Mouse (Mus musculus): Measurements from ENCODE around the gene Spata5. TPM values are rescaled to one million over a fixed set of nuclear protein-coding genes. Genes with fewer than 3 reads are reported as not detected.

The Spata5 gene
- total and polyA plus RNA-seq, 3 experiments = 1.9 to 46.0 (median 29.1) TPM

DNA sequence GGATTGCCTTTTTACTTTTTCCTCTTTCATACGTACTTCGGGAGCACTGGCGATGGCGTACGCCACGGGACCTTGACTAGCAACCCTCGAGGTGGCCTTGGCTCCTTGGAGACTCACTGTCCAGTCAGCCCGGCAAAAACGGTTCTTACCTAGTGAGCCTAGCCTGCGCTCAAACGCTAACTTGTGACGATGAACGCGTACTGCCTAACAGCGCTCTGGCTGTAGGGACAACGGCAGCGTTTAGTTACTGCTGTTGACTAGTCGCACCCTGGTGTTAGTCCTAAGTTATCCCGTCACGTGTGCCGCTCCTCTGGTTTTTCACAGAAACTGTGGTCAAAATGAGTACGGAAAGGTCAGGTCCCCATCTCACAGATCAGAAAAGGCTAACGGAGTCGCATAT is 945 bp downstream of the Spata5 start:
- peak; percentile 79 for DNase-seq

DNA sequence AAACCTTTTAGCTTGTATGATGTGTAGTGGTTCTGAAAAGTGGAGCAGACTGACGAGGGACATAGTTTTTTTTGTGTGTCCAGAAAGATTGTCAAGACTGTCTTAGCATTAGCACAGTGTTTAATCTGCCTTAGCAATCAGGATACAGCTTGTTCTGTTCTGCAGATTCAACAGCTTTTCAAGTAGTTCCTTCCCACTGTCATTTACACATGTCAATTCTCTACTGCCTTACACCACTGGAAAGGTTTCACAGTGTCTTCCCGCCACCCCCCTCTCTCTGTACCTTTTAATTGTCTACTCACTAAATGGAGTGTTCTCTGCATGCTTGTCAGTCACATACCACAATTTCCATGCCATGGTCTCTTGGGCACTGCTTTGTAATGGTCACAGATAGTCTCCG is 1.5 kb downstream of the Spata5 start:
- DNase-seq = no peak

GRCm38 (mm10) chr3:37426069-37426468 is 6.4 kb downstream of the Spata5 start:
- no peak for DNase-seq

DNA sequence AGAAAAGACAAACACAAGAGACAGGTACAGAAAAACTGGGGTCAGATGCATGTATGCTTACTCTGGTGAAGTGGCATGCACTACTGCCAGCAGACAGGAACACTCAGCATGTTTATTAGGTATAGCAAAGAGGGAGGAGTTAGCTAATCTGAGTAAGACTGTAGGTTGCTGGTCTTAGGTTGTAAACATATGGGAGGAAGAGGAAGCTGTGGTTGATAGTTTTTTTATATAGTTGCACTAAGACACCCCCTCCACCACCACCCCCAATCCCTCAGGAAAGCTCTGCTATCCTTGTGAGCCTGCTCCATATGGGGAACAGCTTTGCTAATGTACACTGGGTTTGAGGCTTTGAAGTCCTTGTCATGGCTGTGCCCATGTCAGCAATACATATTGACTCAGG is 10.7 kb downstream of the Spata5 start:
- DNase-seq = no peak

- DNase-seq = no peak
These were observed 20.1 kb downstream of the Spata5 start for GRCm38 (mm10) chr3:37439770-37440169.

- DNase-seq = no peak
These were observed 23.7 kb downstream of the Spata5 start for GRCm38 (mm10) chr3:37443409-37443808.

DNA sequence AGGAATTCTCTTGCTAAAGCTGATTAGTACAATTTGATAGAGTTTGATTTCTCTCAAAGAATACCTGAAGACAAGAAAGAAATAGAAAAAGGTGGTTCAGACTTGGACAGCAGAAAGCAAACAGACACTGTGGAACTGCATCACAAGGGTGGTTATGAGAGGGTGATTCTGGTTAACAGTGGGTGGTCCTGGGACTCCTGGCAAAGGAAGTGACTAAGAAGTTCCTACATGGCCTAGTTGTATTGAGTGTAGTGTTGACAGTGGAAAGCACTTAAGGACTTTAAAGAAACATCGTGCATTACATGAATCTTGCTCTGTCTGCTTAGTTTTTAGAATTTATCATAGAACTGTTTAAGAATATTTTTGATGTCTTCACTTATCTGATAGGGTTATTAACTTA is 36.3 kb downstream of the Spata5 start:
- no peak for DNase-seq

DNA sequence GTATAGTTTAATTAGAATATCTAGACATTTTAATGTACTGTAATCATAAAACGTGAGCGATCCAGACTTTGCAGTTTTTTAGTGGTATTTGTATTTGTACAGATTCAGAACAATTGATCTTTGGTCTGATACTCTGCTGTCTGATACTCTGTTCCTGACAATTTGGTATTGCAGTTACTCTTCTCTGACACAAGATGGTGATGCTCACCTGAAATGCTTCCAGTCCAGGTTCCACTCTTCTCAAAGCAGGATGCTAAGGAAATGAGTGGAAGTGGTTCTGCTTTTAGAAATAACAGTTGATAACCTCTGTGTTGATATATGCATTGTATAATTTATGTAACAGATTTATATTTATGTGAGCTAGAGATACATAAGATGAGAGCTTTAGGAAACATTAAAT is 48.5 kb downstream of the Spata5 start:
- no peak for DNase-seq

GRCm38 (mm10) chr3:37469353-37469752 is 49.7 kb downstream of the Spata5 start:
- no peak for DNase-seq

- DNase-seq = no peak
These were observed 51.2 kb downstream of the Spata5 start for GRCm38 (mm10) chr3:37470867-37471266.

- peak; percentile 10 for DNase-seq
These were observed 52.8 kb downstream of the Spata5 start for GRCm38 (mm10) chr3:37472461-37472860.

- no peak for DNase-seq
These were observed 56.8 kb downstream of the Spata5 start for GRCm38 (mm10) chr3:37476485-37476884.

GRCm38 (mm10) chr3:37477438-37478188 is 57.9 kb downstream of the Spata5 start:
- DNase-seq = no peak

DNA sequence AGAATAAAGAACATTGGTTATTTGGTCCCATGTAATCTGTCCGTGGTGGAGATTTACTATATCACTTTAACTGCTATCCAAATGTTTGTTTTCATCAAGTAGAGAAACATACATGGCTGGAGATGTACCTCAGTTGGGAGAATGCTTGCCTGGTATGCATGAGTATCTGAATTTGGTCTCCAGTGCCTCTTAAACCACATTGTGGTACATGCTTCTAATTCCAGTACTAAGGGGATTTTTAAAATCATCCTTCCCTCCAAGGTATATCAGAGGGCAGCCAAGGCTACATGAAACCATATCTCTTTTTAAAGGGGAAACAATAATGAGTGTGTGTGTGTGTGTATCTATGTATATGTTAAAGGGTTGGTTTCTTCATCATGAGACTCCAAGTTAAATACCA is 60.1 kb downstream of the Spata5 start:
- DNase-seq = no peak

DNA sequence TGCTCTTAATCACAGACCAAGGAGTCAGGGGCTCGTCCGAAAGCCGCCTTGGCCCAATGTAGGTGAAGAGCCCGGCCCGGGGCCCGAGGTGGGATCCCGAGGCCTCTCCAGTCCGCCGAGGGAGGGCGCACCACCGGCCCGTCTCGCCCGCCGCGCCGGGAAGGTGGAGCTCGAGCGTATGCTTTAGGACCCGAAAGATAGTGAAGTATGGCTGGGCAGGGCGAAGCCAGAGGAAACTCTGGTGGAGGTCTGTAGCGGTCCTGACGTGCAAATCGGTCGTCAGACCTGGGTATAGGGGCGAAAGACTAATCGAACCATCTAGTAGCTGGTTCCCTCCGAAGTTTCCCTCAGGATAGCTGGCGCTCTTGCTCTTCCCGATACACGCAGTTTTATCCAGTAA is 61.6 kb downstream of the Spata5 start:
- no peak for DNase-seq

- DNase-seq = no peak
These were observed 63.0 kb downstream of the Spata5 start for GRCm38 (mm10) chr3:37482720-37483119.

GRCm38 (mm10) chr3:37483709-37484265 is 64.1 kb downstream of the Spata5 start:
- DNase-seq = no peak

DNA sequence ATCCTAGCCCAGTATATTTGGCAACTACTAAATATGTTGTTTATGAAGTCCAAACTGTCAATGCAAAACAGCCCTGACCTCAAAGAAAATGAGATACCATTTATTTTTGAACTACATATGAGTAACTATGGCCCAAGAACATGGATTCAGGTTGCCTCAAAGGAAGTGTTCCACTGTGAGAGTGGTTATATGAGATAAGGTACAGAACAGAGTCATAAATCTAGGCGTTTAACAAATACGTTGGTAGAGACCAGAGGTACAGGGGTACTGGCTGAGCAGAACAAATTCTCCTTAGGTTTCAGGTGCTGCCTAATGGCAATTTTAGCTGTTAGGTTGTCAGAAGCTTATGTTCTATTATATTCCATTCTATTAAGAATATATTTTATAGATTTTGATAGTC is 67.9 kb downstream of the Spata5 start:
- DNase-seq = no peak

- DNase-seq = no peak
These were observed 68.5 kb downstream of the Spata5 start for GRCm38 (mm10) chr3:37488173-37488572.

GRCm38 (mm10) chr3:37490025-37490424 is 70.3 kb downstream of the Spata5 start:
- no peak for DNase-seq

GRCm38 (mm10) chr3:37500939-37501338 is 81.2 kb downstream of the Spata5 start:
- DNase-seq = no peak

GRCm38 (mm10) chr3:37502552-37502951 is 82.9 kb downstream of the Spata5 start:
- DNase-seq = no peak

- DNase-seq = peak; percentile 54
These were observed 84.2 kb downstream of the Spata5 start for GRCm38 (mm10) chr3:37503846-37504245.

All from adrenal gland, adult 2 months (tissue).